Mouse (Mus musculus): ENCODE data around the gene Nphs2. TPM values are rescaled to one million over a fixed set of nuclear protein-coding genes. Genes with fewer than 3 reads are reported as not detected.

The Nphs2 gene
- polyA plus RNA-seq, 1 experiment from 2014 or later = not detected

Other genes starting within 250 kb of the Nphs2 start
- 0.06 TPM in 2 replicates for gene Fam163a, start 105.7 kb upstream of the Nphs2 start, polyA plus RNA-seq (2015; fragmentation: Nextera tagmentation; extraction: Ambion mirVana)
- gene Tdrd5, start 7.1 kb upstream of the Nphs2 start, polyA plus RNA-seq (2015; fragmentation: Nextera tagmentation; extraction: Ambion mirVana) = 0.07 TPM in 2 replicates
- 748 and 750 TPM in 2 replicates for gene Gm2000, start 55.3 kb downstream of the Nphs2 start, polyA plus RNA-seq (2015; fragmentation: Nextera tagmentation; extraction: Ambion mirVana)
- gene Axdnd1, start 110.4 kb downstream of the Nphs2 start, polyA plus RNA-seq (2015; fragmentation: Nextera tagmentation; extraction: Ambion mirVana) = 0.09 TPM in 1 of 2 replicates, not detected in the other
- gene Soat1, start 163.6 kb downstream of the Nphs2 start, polyA plus RNA-seq (2015; fragmentation: Nextera tagmentation; extraction: Ambion mirVana) = 16.1 and 18.3 TPM in 2 replicates
- 0.30 and 0.51 TPM in 2 replicates for gene Gm10031, start 213.3 kb downstream of the Nphs2 start, polyA plus RNA-seq (2015; fragmentation: Nextera tagmentation; extraction: Ambion mirVana)
- 1.3 and 1.5 TPM in 2 replicates for gene Abl2, start 248.1 kb downstream of the Nphs2 start, polyA plus RNA-seq (2015; fragmentation: Nextera tagmentation; extraction: Ambion mirVana)

Data from liver, embryonic 13.5 days (tissue).